Mouse (Mus musculus): ENCODE measurements around the gene Tgfb2. TPM values are rescaled to one million over a fixed set of nuclear protein-coding genes. Genes with fewer than 3 reads are reported as not detected.

Tgfb2 gene
- polyA plus RNA-seq, 1 experiment from 2014 or later: 15.4 TPM

DNA sequence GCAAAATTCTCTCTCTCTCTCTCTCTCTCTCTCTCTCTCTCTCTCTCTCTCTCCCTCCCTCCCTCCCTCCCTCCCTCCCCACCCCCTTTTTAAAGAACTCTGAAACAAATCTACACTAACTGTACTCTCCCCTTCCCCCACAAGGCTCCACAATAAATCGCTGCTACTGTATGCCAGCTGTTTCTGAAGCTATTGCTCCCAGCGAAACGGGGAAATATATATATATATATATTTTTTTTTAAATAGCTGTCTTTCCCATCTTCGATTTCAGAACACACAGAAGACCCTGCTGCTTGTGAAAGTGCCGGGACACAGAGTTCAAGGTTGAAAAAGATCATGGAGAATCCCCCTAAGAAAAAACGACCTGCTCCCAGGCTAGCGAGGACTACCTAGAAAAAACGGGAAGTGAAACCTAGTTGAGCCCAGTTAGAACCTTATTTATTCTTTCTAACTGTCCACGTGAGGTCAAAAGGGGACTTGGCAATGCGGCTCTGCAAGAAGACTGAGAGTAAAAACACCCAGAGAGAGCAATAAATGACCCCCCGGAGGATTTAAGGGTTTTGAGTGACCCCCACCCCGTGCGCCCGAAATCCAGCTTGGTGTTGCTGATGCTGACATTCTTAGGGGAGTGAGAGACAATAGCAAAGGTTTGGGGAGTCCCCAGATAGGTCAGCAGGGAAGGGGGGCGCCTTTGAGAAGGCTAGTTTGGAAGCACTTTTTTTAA is 2.4 kb downstream of the Tgfb2 start:
- WGBS: 2% methylated on average over 15 of the region's 15 CpGs
- H3K4me3 ChIP-seq (replicated peaks; ENCODE audit: low read depth, low read length): peak overlapping the region; percentile 49
- H3K4me2 ChIP-seq (ENCODE audit: low read length): peak overlapping the region; percentile 92
- peak; percentile 74 for DNase-seq (ENCODE audit: low spot score)
- 0 out of 2 replicates have a peak, but pooled peaks cover 3% of the 10 kb centered on the region for H3K4me1 ChIP-seq (replicated peaks; ENCODE audit: insufficient read depth, low read length)
- no peaks in the 10 kb centered on the region for H3K27me3 ChIP-seq (ENCODE audit: insufficient read depth, low read length)
- no peaks in the 10 kb centered on the region for H3K36me3 ChIP-seq (ENCODE audit: insufficient read depth, low read length)
- ATAC-seq (replicated peaks; ENCODE audit: low FRiP score, low read depth): no peak
- peak overlapping the region; percentile 58 for H3K27ac ChIP-seq
- TF ChIP-seq CTCF (IDR thresholded peaks at IDR 0.05; ENCODE audit: low read depth): no peak
- no peaks in the 10 kb centered on the region for H3K9me3 ChIP-seq (replicated peaks; ENCODE audit: low read length)
- peak overlapping the region; percentile 63 for H3K9ac ChIP-seq (ENCODE audit: low read depth, low read length)

GRCm38 (mm10) chr1:186702391-186703255 is 3.2 kb downstream of the Tgfb2 start:
- H3K4me1 ChIP-seq (replicated peaks; ENCODE audit: insufficient read depth, low read length): 0 out of 2 replicates have a peak, but pooled peaks cover 3% of the 10 kb centered on the region
- H3K9me3 ChIP-seq (replicated peaks; ENCODE audit: low read length): no peaks in the 10 kb centered on the region
- peak overlapping the region; percentile 56 for H3K27ac ChIP-seq
- no peaks in the 10 kb centered on the region for H3K36me3 ChIP-seq (ENCODE audit: insufficient read depth, low read length)
- 0 out of 2 replicates have a peak overlapping the region, but pooled peaks have one; percentile 27 for H3K9ac ChIP-seq (ENCODE audit: low read depth, low read length)
- H3K4me3 ChIP-seq (replicated peaks; ENCODE audit: low read depth, low read length): peak overlapping the region; percentile 49
- peak overlapping the region; percentile 92 for H3K4me2 ChIP-seq (ENCODE audit: low read length)
- DNase-seq (ENCODE audit: low spot score) (peak; percentile 91), ATAC-seq (replicated peaks; ENCODE audit: low FRiP score, low read depth) (no peak)
- H3K27me3 ChIP-seq (ENCODE audit: insufficient read depth, low read length): no peaks in the 10 kb centered on the region
- 11% methylated on average over 15 of the region's 15 CpGs for WGBS
- no peak for TF ChIP-seq CTCF (IDR thresholded peaks at IDR 0.05; ENCODE audit: low read depth)

GRCm38 (mm10) chr1:186701206-186701905 is 4.4 kb downstream of the Tgfb2 start:
- no peaks in the 10 kb centered on the region for H3K27me3 ChIP-seq (ENCODE audit: insufficient read depth, low read length)
- H3K4me2 ChIP-seq (ENCODE audit: low read length): no peak overlapping the region
- DNase-seq (ENCODE audit: low spot score) (peak; percentile 51), ATAC-seq (replicated peaks; ENCODE audit: low FRiP score, low read depth) (no peak)
- WGBS: 49% methylated on average over 8 of the region's 8 CpGs
- no peak overlapping the region for H3K4me3 ChIP-seq (replicated peaks; ENCODE audit: low read depth, low read length)
- no peaks in the 10 kb centered on the region for H3K36me3 ChIP-seq (ENCODE audit: insufficient read depth, low read length)
- TF ChIP-seq CTCF (IDR thresholded peaks at IDR 0.05; ENCODE audit: low read depth): no peak
- H3K9ac ChIP-seq (ENCODE audit: low read depth, low read length): no peak overlapping the region
- 0 out of 2 replicates have a peak, but pooled peaks cover 3% of the 10 kb centered on the region for H3K4me1 ChIP-seq (replicated peaks; ENCODE audit: insufficient read depth, low read length)
- H3K9me3 ChIP-seq (replicated peaks; ENCODE audit: low read length): no peaks in the 10 kb centered on the region
- H3K27ac ChIP-seq: no peak overlapping the region

DNA sequence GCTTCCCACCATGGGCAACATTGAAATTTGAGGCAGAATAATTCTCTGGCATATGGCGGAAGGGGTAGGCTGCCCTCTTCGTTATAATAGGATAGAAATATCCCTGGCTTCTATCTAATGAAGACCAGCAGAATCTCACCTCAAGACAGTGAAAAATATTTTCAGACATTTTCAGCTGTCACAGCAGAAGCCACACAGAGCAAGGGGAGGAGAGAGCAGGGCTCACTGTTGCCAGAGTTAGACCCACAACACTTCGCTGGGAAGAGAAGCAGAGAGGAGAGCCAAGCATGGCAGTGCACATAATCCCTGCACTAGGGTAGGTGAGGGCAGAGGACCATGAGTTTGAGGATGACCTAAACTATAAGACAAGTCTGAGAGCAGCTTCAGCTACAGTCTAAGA is 5.3 kb downstream of the Tgfb2 start:
- ATAC-seq (replicated peaks; ENCODE audit: low FRiP score, low read depth): no peak

DNA sequence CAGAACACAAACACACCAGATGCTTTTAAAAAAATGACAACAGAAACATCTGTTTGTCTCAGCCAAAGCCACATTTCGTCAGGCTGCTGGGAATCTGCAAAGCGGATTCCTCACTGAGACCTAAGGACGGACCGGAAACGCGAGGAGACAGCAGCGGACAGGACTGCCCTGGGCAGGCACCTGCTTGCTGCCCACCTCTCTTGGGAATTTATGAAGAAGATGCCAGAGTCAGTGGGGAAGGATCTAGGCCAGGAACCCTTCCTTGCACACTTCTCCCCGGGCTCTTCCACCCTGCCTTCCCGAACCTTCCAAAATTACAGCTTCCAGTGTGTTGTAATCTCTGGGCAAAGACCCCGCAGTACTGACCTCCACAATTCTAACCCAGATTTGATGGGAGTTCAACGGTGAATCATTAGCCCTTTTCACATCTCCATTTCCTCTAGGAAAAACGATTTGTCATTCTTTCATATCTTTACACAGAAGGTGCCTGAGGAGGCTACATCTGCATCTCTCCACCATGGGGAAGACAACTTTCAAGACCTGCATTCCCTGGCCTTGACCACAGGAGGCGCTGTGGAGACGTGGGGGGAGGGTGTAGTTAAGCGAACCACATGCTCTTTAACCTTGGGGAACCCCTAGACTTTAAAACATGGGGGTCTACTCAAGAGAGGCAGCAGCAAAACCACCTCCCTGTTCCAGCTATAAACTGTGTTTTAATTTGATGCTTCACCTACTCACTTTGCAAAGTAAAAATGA is 7.0 kb downstream of the Tgfb2 start:
- H3K27me3 ChIP-seq (ENCODE audit: insufficient read depth, low read length): no peaks in the 10 kb centered on the region
- no peak overlapping the region for H3K4me2 ChIP-seq (ENCODE audit: low read length)
- TF ChIP-seq CTCF (IDR thresholded peaks at IDR 0.05; ENCODE audit: low read depth): peak; percentile 54
- H3K27ac ChIP-seq: no peak overlapping the region
- no peak for ATAC-seq (replicated peaks; ENCODE audit: low FRiP score, low read depth)
- no peak for DNase-seq (ENCODE audit: low spot score)
- H3K4me1 ChIP-seq (replicated peaks; ENCODE audit: insufficient read depth, low read length): 0 out of 2 replicates have a peak, but pooled peaks cover 3% of the 10 kb centered on the region
- 74% methylated on average over 15 of the region's 15 CpGs for WGBS
- H3K4me3 ChIP-seq (replicated peaks; ENCODE audit: low read depth, low read length): no peak overlapping the region
- no peak overlapping the region for H3K9ac ChIP-seq (ENCODE audit: low read depth, low read length)
- no peaks in the 10 kb centered on the region for H3K36me3 ChIP-seq (ENCODE audit: insufficient read depth, low read length)
- no peaks in the 10 kb centered on the region for H3K9me3 ChIP-seq (replicated peaks; ENCODE audit: low read length)

More for the DNA sequence above, 5.3 kb downstream of the Tgfb2 start:
- Histone ChIP-seq H3K27ac (no peak overlapping the region), H3K4me3 (replicated peaks; ENCODE audit: low read depth, low read length) (no peak overlapping the region), H3K4me2 (ENCODE audit: low read length) (no peak overlapping the region), H3K9me3 (replicated peaks; ENCODE audit: low read length) (no peaks in the 10 kb centered on the region), H3K27me3 (ENCODE audit: insufficient read depth, low read length) (no peaks in the 10 kb centered on the region), H3K4me1 (replicated peaks; ENCODE audit: insufficient read depth, low read length) (0 out of 2 replicates have a peak, but pooled peaks cover 3% of the 10 kb centered on the region), H3K9ac (ENCODE audit: low read depth, low read length) (no peak overlapping the region), H3K36me3 (ENCODE audit: insufficient read depth, low read length) (no peaks in the 10 kb centered on the region)
- no peak for DNase-seq (ENCODE audit: low spot score)
- 85% methylated on average over 3 of the region's 3 CpGs for WGBS
- no peak for TF ChIP-seq CTCF (IDR thresholded peaks at IDR 0.05; ENCODE audit: low read depth)
